Mouse (Mus musculus): ENCODE data around the gene Efnb3.

DNA sequence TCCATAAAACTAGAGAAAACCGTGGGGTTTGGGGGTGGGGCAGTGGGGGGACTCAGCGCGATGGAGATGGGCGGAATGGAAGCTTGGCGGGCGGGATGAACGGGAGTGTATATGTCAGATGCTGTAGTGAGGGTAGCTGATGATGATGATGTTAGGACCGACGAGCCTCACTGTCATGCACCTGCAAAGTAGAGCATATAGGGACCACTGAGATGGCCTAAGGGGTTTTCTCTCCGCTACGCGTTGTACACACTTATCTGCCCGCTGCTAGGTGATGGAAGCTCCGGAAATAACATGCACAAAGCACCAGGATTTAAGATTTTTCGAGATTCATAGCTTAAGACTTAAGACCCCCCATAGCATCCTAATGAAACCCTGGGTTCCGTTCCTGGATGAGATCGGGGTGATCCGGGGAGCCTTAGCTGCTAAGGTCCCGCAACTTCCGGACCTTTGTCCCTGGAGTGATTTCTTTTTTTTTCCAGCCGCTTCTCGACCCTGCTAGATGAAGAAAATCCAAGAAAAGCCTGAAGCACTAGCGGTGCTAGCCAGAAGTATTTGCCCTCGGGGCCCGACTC, 20.7 kb upstream of the Efnb3 start:
- TF ChIP-seq CTCF (IDR thresholded peaks at IDR 0.05 in 2 of 3, conservative IDR thresholded peaks at IDR 0.05 in 1 of 3; ENCODE audit: control insufficient read depth in 1 of 3, insufficient read depth in 1 of 3, low read depth in 2 of 3, low read length in 3 of 3, poor library complexity in 1 of 3, severe bottlenecking in 1 of 3): no peak
- TF ChIP-seq EP300 (IDR thresholded peaks at IDR 0.05; ENCODE audit: low read depth in 1 of 2, low read length in 2 of 2): 0 out of 4 replicates have a peak, but pooled peaks of 1 of the 2 experiments have one; percentile 35
- TF ChIP-seq USF2 (IDR thresholded peaks at IDR 0.05; ENCODE audit: borderline replicate concordance in 1 of 2, insufficient read depth in 1 of 2, low read depth in 1 of 2, low read length in 2 of 2): no peak
- no peak for TF ChIP-seq USF1 (IDR thresholded peaks at IDR 0.05; ENCODE audit: low read depth, low read length)

Data from MEL (cell line).